Mouse (Mus musculus): ENCODE results near the gene Serpinb6b. TPM values are rescaled to one million over a fixed set of nuclear protein-coding genes. Genes with fewer than 3 reads are reported as not detected.
A peak's percentile ranks its signal among the peaks of the same experiment; 100 is the strongest.

Serpinb6b gene
- total RNA-seq, 4 experiments from 2014 or later: 1.2 to 1.6 (median 1.3) TPM

DNA sequence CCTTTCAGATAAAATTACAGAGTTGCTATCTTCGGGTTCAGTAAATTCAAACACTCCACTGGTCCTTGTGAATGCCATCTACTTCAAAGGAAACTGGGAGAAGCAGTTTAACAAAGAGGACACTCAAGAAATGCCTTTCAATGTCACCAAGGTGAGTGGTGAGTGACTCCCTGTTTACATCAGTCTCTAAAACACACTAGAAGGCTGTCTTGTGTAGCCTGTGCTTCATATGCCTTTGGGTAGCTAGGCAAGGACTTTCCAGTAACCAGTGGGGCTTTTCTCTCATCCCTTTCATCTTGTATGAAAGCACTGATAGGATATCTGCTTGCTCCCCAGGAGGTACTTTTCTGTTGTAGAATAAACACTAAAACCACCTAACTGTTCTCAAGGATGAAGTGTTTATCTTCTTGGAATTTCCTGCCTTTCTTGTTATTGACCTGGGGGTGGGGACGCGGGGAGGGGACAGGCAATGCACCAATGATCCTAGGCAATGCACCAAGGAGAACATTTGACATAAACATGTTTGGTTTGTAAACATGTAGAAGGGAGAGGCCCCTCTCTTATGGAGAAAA is 10.0 kb downstream of the Serpinb6b start:
- DNase-seq (ENCODE audit: low spot score in 2 of 2): no peak

DNA sequence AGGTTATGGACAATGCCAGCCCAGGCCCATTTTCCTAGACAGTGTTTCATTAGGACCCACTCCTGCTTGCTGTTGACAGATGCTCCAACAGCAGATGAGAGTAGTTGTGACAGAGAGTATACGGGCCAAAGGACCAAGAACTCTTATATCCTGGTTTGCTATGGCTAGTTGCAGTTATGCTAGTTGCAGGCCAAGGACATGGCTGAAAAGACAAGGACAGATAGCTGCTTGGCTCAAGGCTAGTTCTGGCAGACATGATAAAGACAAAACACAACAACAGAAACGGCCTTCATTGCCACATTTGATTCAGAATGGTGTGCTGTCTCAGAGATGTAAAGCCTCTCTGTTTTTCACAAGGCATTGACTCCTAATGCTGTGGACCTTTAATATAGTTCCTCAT is 10.7 kb downstream of the Serpinb6b start:
- DNase-seq (ENCODE audit: low spot score in 2 of 2): no peak

- no peak for DNase-seq (ENCODE audit: low spot score in 2 of 2)
Observed at GRCm38 (mm10) chr13:32982556-32983042, 17.6 kb downstream of the Serpinb6b start.

DNA sequence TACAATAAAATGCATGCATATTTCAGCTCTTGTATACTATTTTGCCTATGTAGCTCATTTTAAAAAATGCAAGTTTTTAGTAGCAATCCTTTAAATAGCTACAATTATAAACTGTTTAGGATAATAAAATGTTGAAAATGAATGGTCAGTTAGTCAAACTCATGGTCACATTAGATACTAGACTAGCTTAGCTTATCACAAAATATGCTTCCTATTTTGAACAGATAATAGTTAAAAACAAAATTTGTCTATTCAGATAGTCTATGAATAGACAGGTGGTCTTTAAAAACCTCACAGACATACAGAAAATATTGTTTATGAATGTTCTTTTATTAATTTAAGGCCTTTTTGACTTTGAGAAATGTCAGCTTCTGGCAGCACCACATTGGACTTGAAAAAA is 21.2 kb downstream of the Serpinb6b start:
- DNase-seq (ENCODE audit: low spot score in 2 of 2): no peak

- DNase-seq (ENCODE audit: low spot score in 2 of 2): no peak
Observed at GRCm38 (mm10) chr13:32993152-32993893, 28.3 kb downstream of the Serpinb6b start.

- DNase-seq (ENCODE audit: low spot score in 2 of 2): no peak
Observed at GRCm38 (mm10) chr13:32993894-32994242, 28.9 kb downstream of the Serpinb6b start.

DNA sequence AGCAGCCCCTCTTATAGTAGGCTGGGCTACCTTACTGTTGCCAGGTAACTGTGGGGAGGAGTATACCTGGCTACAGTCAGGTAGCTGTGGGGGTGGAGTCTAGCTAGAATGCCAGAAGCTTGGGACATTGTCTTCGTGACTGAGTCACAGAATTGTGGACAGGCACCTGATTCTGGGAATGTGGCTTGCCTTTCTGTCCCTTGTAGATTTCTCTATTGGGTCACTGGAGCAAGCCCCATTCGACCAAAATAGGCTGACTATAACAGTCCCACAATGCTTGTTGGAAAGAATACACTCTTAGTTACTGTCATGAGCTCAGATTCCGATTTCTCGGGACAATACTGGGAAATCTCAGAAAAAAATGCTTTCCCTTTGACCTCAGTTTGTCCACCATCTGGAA is 30.0 kb downstream of the Serpinb6b start:
- DNase-seq (ENCODE audit: low spot score in 2 of 2): no peak

DNA sequence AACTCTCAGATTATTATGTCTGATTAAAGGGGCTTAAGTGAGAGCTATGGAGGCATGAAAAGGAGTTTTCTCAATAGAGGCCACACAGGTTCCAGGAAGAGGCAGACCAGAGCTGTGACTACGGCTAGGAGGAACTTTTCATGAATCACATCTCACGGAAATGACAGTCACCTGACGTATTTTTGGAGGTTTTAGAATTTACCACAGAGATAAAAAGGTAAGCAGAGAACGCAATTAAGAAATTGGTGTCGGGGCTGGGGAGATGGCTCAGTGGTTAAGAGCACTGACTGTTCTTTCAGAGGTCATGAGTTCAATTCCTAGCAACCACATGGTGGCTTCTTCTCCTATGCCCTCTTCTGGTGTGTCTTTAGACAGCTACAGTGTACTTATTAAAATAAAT is 36.3 kb downstream of the Serpinb6b start:
- DNase-seq (ENCODE audit: low spot score in 2 of 2): no peak

- DNase-seq (ENCODE audit: low spot score in 2 of 2): no peak
Observed at GRCm38 (mm10) chr13:33002950-33003349, 37.9 kb downstream of the Serpinb6b start, which contains the start of gene Serpinb9. Serpinb9 (plus strand) TSS chr13:33003250.

DNA sequence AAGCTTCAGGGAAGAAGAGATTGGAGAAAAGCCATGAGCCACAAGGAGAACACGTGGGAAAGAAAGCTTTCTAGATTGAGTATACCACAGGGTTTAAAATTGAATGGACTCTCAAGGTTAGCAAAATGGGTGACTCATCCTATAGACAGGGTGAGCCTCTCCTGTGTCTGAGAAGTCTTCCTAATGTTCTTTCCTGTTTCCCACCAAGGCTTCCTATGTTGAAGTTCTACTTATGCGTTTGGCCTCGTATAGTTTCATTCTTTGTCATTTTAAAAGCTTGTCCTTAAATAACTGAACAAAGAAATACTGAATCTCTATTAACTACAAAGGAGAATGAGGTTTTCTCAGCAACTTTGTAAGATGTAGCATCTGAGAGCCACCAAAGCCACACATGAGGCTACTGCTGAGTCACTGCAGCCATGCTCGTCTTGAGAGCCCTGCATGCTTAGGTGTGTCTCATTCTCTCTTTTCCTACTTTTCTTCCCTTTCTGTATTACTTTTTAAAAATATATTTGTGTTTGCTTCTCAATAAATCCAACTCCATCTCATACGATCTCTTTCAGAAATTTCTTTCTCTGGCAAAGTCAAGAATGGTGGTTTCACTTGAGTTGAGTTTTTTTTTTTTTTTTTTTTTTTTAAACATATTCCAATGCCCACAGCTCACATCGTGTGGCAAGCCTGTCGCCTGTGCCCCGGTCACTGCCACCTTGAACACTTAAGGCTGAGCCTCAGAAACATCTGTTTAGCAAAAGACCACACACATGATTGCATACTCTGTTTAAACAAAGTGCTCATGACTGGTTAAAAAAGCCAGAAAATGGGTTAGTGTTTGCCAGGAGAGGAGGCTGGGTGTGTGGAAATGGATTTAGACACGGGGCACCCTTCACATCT is 38.8 kb downstream of the Serpinb6b start:
- no peak for DNase-seq (ENCODE audit: low spot score in 2 of 2)

GRCm38 (mm10) chr13:33004414-33005105 is 39.6 kb downstream of the Serpinb6b start:
- peak; percentile 62 for DNase-seq (ENCODE audit: low spot score in 2 of 2)

- DNase-seq (ENCODE audit: low spot score in 2 of 2): no peak
Observed at GRCm38 (mm10) chr13:33005501-33006075, 40.6 kb downstream of the Serpinb6b start.

DNA sequence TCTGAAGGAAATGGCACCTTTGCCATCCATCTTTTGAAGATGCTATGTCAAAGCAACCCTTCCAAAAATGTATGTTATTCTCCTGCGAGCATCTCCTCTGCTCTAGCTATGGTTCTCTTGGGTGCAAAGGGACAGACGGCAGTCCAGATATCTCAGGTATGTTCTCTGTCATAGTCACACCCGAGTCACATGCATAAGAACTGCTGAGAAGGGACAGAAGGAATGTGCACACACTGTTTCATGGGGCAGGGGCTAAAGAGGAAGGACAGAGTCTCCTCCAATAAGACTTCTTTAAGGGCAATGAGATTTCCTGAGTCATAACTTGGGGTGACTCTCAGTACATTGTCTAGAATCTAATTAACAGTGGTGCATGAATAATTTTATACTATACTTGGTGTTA is 41.5 kb downstream of the Serpinb6b start:
- DNase-seq (ENCODE audit: low spot score in 2 of 2): no peak

DNA sequence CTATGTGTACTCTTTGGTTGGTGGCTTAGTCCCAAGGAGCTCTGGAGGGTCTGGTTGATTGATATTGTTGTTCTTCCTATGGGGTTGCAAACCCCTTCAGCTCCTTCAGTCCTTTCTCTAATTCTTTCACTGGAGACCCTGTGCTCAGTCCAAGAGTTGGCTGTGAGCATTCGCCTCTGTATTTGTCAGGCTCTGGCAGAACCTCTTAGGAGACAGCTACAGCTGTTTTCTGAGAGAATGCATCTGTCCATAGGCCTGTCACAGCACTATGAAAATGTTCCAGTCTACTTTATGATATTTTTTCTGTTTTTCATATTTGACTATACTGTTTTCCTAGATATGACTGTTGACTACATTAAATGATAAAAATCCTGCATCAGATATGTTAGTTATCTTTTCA is 47.4 kb downstream of the Serpinb6b start:
- no peak for DNase-seq (ENCODE audit: low spot score in 2 of 2)

DNA sequence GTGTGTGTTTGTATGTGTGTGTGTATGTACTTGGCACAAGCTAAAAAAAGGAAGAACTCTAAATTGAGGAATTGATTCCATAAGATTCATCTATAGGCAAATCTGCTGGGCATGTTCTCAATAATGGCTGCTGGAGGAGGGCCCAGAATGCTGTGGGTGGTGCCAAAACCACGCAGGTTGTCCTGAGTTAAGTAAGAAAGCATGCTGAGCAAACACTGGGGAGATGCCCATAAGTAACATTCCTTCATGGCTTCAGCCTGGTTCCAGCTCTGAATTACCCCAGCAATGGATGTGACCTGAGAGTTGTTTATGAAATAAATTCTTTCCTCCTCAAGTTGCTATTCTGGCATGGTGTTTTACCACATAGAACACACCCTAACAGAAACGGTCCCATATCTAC is 48.3 kb downstream of the Serpinb6b start:
- DNase-seq (ENCODE audit: low spot score in 2 of 2): no peak

DNA sequence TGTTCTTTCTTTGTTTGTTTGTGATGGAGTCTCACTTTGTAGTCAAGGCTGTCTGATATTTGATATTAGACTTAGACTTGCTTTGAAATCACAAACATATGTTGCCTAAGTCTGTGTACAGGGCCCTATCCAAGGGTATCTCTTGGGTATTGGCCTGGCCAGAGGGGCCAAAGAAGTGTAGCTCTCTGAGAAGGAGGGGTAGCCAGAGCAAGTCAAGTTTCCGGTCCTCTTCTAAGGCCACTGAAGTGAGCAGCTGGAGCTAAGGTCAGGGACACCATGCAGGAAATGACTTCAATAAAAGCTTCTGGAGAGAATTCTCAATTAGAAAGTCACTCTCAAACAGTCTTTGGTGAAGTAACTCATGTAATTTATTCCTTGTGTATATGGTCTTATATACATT is 57.4 kb downstream of the Serpinb6b start:
- DNase-seq (ENCODE audit: low spot score in 2 of 2): no peak

- DNase-seq (ENCODE audit: low spot score in 2 of 2): no peak
Observed at GRCm38 (mm10) chr13:33026427-33027057, 61.5 kb downstream of the Serpinb6b start.

DNA sequence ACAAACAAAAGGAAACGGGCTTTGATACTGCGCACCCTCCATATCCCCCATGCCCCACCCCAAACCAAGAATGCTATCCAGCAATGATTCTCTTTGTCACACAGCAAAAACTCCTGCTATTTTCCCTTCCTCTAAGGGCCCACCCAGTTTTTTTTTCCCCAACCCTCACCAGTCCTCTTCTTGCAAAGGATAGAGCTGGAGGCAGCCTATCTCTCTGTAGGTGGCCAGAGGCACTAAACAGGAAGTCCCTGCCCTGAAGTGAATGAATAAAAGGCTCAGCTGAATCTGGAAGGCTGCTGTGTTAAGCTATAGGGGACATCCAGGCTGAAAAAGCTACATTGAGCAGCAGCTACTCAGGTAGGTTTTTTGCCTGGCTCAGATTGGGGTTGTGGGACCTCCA is 62.2 kb downstream of the Serpinb6b start, which contains the start of gene Serpinb9b:
Serpinb9b (plus strand) TSS at position 173 of the 400 bp plus-strand sequence.
- no peak for DNase-seq (ENCODE audit: low spot score in 2 of 2)

- no peak for DNase-seq (ENCODE audit: low spot score in 2 of 2)
Observed at GRCm38 (mm10) chr13:33028146-33028545, 63.1 kb downstream of the Serpinb6b start.

DNA sequence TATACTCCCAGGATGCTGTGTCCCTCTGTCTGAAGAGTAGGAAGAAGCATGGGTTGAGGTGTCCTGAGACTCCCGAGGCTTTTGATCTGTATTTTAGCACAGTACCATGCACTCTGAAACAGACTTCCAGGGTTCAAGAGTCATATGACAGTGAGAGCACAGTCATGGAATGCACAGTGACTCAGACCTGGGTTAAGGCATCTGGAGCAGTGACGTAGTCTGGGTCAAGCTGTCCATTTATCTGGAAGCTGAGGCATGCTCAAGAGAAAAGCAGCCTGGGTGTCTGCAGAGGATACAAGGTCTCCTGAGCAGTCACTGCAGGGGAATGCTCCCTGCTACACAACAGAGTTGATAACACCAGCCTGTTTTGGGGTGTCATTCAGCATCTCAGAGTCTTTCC is 63.5 kb downstream of the Serpinb6b start:
- no peak for DNase-seq (ENCODE audit: low spot score in 2 of 2)

All from left cerebral cortex, adult 8-10 months (tissue).